In the genomic region with DNA sequence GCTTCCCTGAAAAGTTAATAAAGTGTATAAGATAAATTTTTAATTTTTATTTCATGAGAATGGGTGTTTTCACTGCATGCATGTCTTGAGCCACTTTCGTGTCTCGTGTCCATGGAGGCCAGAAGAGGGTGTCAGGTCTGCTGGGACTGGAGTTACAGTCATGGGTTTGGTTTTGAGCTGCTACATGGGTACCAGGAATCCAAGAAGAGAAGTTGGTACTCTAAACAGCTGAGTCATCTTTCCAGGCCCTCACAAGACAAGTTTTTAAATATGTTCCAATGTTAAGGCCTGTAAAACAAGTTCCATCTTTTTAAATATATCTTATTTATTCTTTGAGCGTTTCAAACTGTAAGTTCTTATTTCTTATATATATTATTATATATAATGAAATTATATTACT, we compare ENCODE assay signal across 21 mouse cellular contexts. TPM values are rescaled to one million over a fixed set of nuclear protein-coding genes. Genes with fewer than 3 reads are reported as not detected.
A peak's percentile ranks its signal among the peaks of the same experiment; 100 is the strongest.
DNase-seq lines count a peak whose midpoint lies in the region; ATAC-seq and TF ChIP-seq lines count a peak whose summit lies in the region.
"Had no signal": no experiment of that assay in that cellular context is flagged by ENCODE, and none has a peak within 500 bp of the region (broad histone marks: within the 10 kb centered on the region; RNA-seq: fewer than 3 reads in every experiment).

No protein-coding gene starts in this region.

- peak; percentile 18 for DNase-seq in heart, adult 11 months
- DNase-seq in liver, embryonic 11.5 days (ENCODE audit: low spot score): peak; percentile 11
- DNase-seq in liver, postnatal 0 days: no peak
- no peak for DNase-seq in ES-E14 (ENCODE audit: low read depth, low spot score)
- no peak for DNase-seq in cerebellum, adult 18-20 months
- no peak for DNase-seq in thymus, adult 2 months
- DNase-seq: adrenal gland, adult 8-10 months; adrenal gland, postnatal 14 days; adrenal gland, postnatal 36 days; cerebellum, adult 11-12 months; cerebellum, adult 8-10 months; cerebellum, adult 9-11 months; cerebellum, postnatal 25 days; forebrain, postnatal 0 days had no signal

- H3K9me3 ChIP-seq in heart, embryonic 12.5 days (replicated peaks): no peaks in the 10 kb centered on the region
- H3K9me3 ChIP-seq in liver, embryonic 11.5 days (ENCODE audit: control insufficient read depth, low read length): no peaks in the 10 kb centered on the region
- H3K9me3 ChIP-seq in liver, postnatal 0 days (ENCODE audit: low read length): no peaks in the 10 kb centered on the region
- no peaks in the 10 kb centered on the region for H3K9me3 ChIP-seq in ES-E14 (ENCODE audit: control insufficient read depth, insufficient read depth, low read depth, low read length)
- H3K9me3 ChIP-seq: embryonic facial prominence, embryonic 10.5 days; embryonic facial prominence, embryonic 12.5 days; forebrain, embryonic 13.5 days; forebrain, embryonic 15.5 days had no signal

- TF ChIP-seq POLR2A in thymus, adult 2 months (IDR thresholded peaks at IDR 0.05; ENCODE audit: control insufficient read depth, extremely low read depth, insufficient read depth, low read length, poor library complexity): no peak

- no peak for TF ChIP-seq EP300 in liver, postnatal 0 days (IDR thresholded peaks at IDR 0.05; ENCODE audit: low read depth)

- no peaks in the 10 kb centered on the region for H3K27me3 ChIP-seq in heart, embryonic 12.5 days (replicated peaks)
- H3K27me3 ChIP-seq in liver, embryonic 11.5 days (replicated peaks; ENCODE audit: control insufficient read depth, insufficient read depth, low read length): no peaks in the 10 kb centered on the region
- no peaks in the 10 kb centered on the region for H3K27me3 ChIP-seq in liver, postnatal 0 days (ENCODE audit: insufficient read depth, low read length)
- no peaks in the 10 kb centered on the region for H3K27me3 ChIP-seq in thymus, adult 2 months (ENCODE audit: control insufficient read depth, insufficient read depth, low read length)
- H3K27me3 ChIP-seq: embryonic facial prominence, embryonic 12.5 days; forebrain, embryonic 13.5 days; forebrain, embryonic 15.5 days; Patski had no signal

- no peaks in the 10 kb centered on the region for H3K36me3 ChIP-seq in heart, embryonic 12.5 days
- no peaks in the 10 kb centered on the region for H3K36me3 ChIP-seq in liver, embryonic 11.5 days (ENCODE audit: control insufficient read depth, insufficient read depth, low read length)
- no peaks in the 10 kb centered on the region for H3K36me3 ChIP-seq in liver, postnatal 0 days (replicated peaks; ENCODE audit: insufficient read depth, low read length)
- no peaks in the 10 kb centered on the region for H3K36me3 ChIP-seq in ES-E14 (ENCODE audit: control insufficient read depth, insufficient read depth, low read length, poor library complexity, severe bottlenecking)
- H3K36me3 ChIP-seq in thymus, adult 2 months (ENCODE audit: control insufficient read depth, insufficient read depth, low read length): no peaks in the 10 kb centered on the region
- H3K36me3 ChIP-seq: embryonic facial prominence, embryonic 10.5 days; embryonic facial prominence, embryonic 12.5 days; forebrain, embryonic 15.5 days had no signal

- no peak overlapping the region for H3K9ac ChIP-seq in heart, embryonic 12.5 days
- no peak overlapping the region for H3K9ac ChIP-seq in liver, embryonic 11.5 days (ENCODE audit: low read depth, low read length)
- H3K9ac ChIP-seq in liver, postnatal 0 days (replicated peaks): no peak overlapping the region
- H3K9ac ChIP-seq in ES-E14 (ENCODE audit: insufficient read depth, low read depth, low read length, poor library complexity, severe bottlenecking): no peak overlapping the region
- H3K9ac ChIP-seq: embryonic facial prominence, embryonic 12.5 days; forebrain, embryonic 13.5 days; forebrain, embryonic 15.5 days; forebrain, postnatal 0 days had no signal

- no peak overlapping the region for H3K4me3 ChIP-seq in heart, embryonic 12.5 days
- no peak overlapping the region for H3K4me3 ChIP-seq in liver, embryonic 11.5 days (ENCODE audit: low read depth, low read length)
- H3K4me3 ChIP-seq in liver, postnatal 0 days (ENCODE audit: low read depth, low read length): no peak overlapping the region
- no peak overlapping the region for H3K4me3 ChIP-seq in ES-E14 (ENCODE audit: insufficient read depth in 1 of 2, low read depth in 1 of 2, low read length in 2 of 2, poor library complexity in 1 of 2, severe bottlenecking in 1 of 2)
- H3K4me3 ChIP-seq in thymus, adult 2 months (ENCODE audit: control insufficient read depth, insufficient read depth, low read length): no peak overlapping the region
- H3K4me3 ChIP-seq: embryonic facial prominence, embryonic 10.5 days; embryonic facial prominence, embryonic 12.5 days; forebrain, embryonic 13.5 days; forebrain, embryonic 15.5 days had no signal

- 79% methylated on average over 3 of the region's 3 CpGs for WGBS in heart, embryonic 12.5 days
- WGBS in liver, embryonic 11.5 days: 85% methylated on average over 3 of the region's 3 CpGs
- 70% methylated on average over 3 of the region's 3 CpGs for whole genome bisulfite sequencing in liver, postnatal 0 days (ENCODE audit: insufficient replicate concordance)
- WGBS in thymus, adult 2 months: 84% methylated on average over 3 of the region's 3 CpGs

- no peak overlapping the region for H3K4me2 ChIP-seq in heart, embryonic 12.5 days
- H3K4me2 ChIP-seq in liver, embryonic 11.5 days: no peak overlapping the region
- H3K4me2 ChIP-seq in liver, postnatal 0 days (ENCODE audit: low read depth, low read length): no peak overlapping the region
- H3K4me2 ChIP-seq: embryonic facial prominence, embryonic 12.5 days; forebrain, embryonic 13.5 days; forebrain, embryonic 15.5 days had no signal

- 0 out of 2 replicates have a peak, but pooled peaks cover 3% of the 10 kb centered on the region for H3K4me1 ChIP-seq in heart, embryonic 12.5 days (replicated peaks)
- H3K4me1 ChIP-seq in liver, embryonic 11.5 days (replicated peaks; ENCODE audit: control insufficient read depth, insufficient read depth, low read length): no peaks in the 10 kb centered on the region
- no peaks in the 10 kb centered on the region for H3K4me1 ChIP-seq in liver, postnatal 0 days (ENCODE audit: insufficient read depth)
- no peaks in the 10 kb centered on the region; a peak in 1 of 4 replicates for H3K4me1 ChIP-seq in ES-E14 (ENCODE audit: control insufficient read depth in 2 of 2, insufficient read depth in 2 of 2, low read length in 2 of 2, poor library complexity in 1 of 2)
- H3K4me1 ChIP-seq in thymus, adult 2 months (replicated peaks; ENCODE audit: control insufficient read depth, insufficient read depth, low read length): no peaks in the 10 kb centered on the region
- H3K4me1 ChIP-seq: embryonic facial prominence, embryonic 12.5 days; forebrain, embryonic 13.5 days had no signal

- no peak for TF ChIP-seq CTCF in liver, postnatal 0 days (IDR thresholded peaks at IDR 0.05; ENCODE audit: low read depth)
- no peak for TF ChIP-seq CTCF in thymus, adult 2 months (IDR thresholded peaks at IDR 0.05; ENCODE audit: borderline replicate concordance, control insufficient read depth, extremely low read depth, insufficient read depth, low read length, poor library complexity)

- in situ Hi-C loops in ES-E14 (cut with MboI; ENCODE audit: low sequenced_read_pairs in 2 of 2, unreplicated experiment in 2 of 2): no loop called here

- ATAC-seq in heart, embryonic 12.5 days (ENCODE audit: insufficient number of reproducible peaks, low FRiP score): no peak
- no peak for ATAC-seq in liver, embryonic 11.5 days (replicated peaks; ENCODE audit: low FRiP score)
- ATAC-seq in liver, postnatal 0 days: no peak
- ATAC-seq: activated CD4-positive, CD25-positive, alpha-beta regulatory T cell, adult 4 months; forebrain, embryonic 13.5 days; forebrain, embryonic 15.5 days; forebrain, postnatal 0 days; Patski had no signal

- H3K27ac ChIP-seq in heart, embryonic 12.5 days (ENCODE audit: poor library complexity, severe bottlenecking): no peak overlapping the region
- no peak overlapping the region for H3K27ac ChIP-seq in liver, embryonic 11.5 days (ENCODE audit: low read depth, low read length)
- no peak overlapping the region for H3K27ac ChIP-seq in liver, postnatal 0 days (ENCODE audit: low read depth)
- no peak overlapping the region for H3K27ac ChIP-seq in ES-E14 (ENCODE audit: insufficient read depth, low read depth, low read length, poor library complexity, severe bottlenecking)
- H3K27ac ChIP-seq in thymus, adult 2 months (ENCODE audit: control insufficient read depth, insufficient read depth, low read length): no peak overlapping the region
- H3K27ac ChIP-seq: embryonic facial prominence, embryonic 10.5 days; embryonic facial prominence, embryonic 12.5 days; forebrain, embryonic 13.5 days; forebrain, embryonic 15.5 days had no signal

TF ChIP-seq in ES-E14, 5 proteins besides CTCF, POLR2A, EP300 and RAD21:
- peak; percentile 19; the same call in 1 of the 2 replicates for TF ChIP-seq MAFK (IDR thresholded peaks at IDR 0.05; ENCODE audit: insufficient read depth, low read depth, low read length)
- TF ChIP-seq HCFC1 (IDR thresholded peaks at IDR 0.05; ENCODE audit: borderline replicate concordance, insufficient read depth, low read length): no peak
- no peak for TF ChIP-seq CHD2 (IDR thresholded peaks at IDR 0.05; ENCODE audit: low read depth, low read length)

RNA-seq across cellular contexts. Expression of a gene that starts 6.0 kb away (rescaled TPM):
- polyA plus RNA-seq in heart, embryonic 12.5 days (2016; fragmentation: Nextera tagmentation; extraction: Ambion mirVana): 30.0 and 32.8 TPM in 2 replicates
- 17.4 and 18.5 TPM in 2 replicates for polyA plus RNA-seq in liver, embryonic 11.5 days (2014; fragmentation: Nextera tagmentation; extraction: Ambion mirVana)
- 11.3 and 12.5 TPM in 2 replicates for polyA plus RNA-seq in liver, postnatal 0 days (2015; fragmentation: Nextera tagmentation; extraction: Ambion mirVana)
- 9.9 and 11.9 TPM in 2 replicates for total RNA-seq in ES-E14 (2012; rRNA removed)
- polyA plus RNA-seq in thymus, adult 2 months (2012; rRNA removed): 5.8 and 7.5 TPM in 2 replicates

RNA-seq across cellular contexts. Expression of a gene that starts 40.1 kb away (rescaled TPM):
- polyA plus RNA-seq in heart, embryonic 12.5 days (2016; fragmentation: Nextera tagmentation; extraction: Ambion mirVana): 20.7 and 22.2 TPM in 2 replicates
- 7.1 and 7.9 TPM in 2 replicates for polyA plus RNA-seq in liver, embryonic 11.5 days (2014; fragmentation: Nextera tagmentation; extraction: Ambion mirVana)
- polyA plus RNA-seq in liver, postnatal 0 days (2015; fragmentation: Nextera tagmentation; extraction: Ambion mirVana): 7.4 and 7.9 TPM in 2 replicates
- total RNA-seq in ES-E14 (2012; rRNA removed): 17.6 and 23.2 TPM in 2 replicates
- 9.6 and 11.6 TPM in 2 replicates for polyA plus RNA-seq in thymus, adult 2 months (2012; rRNA removed)

Comparison
In these comparisons a context has a peak if more than half of its experiments do, and no peak if none do; other contexts are left out.
1. DNase-seq: peak in heart, adult 11 months (single experiment) and liver, embryonic 11.5 days (single experiment); none in liver, postnatal 0 days (single experiment), ES-E14 (single experiment), cerebellum, adult 18-20 months (0 of 2) and thymus, adult 2 months (single experiment).